ENCODE assay signal across 21 mouse cellular contexts in the genomic region with DNA sequence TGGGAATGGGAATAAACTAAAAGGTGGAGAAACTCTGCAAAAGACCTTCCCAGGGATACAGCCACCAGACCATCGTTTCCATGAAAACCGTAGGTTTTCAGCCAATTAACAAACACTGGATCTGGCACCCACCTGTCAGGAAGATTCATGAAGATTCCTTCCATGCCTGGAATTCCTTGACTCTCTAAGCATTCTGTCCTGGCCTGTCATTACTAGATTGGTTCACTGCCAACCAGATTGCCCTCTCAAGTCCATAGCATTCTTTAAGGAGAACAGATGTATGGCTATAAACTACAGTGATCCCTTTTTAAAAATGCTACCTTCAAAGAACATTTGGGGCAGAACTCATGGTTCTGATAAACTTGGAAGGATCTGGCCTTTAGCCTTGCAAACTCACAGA. TPM values are rescaled to one million over a fixed set of nuclear protein-coding genes. Genes with fewer than 3 reads are reported as not detected.
DNase-seq lines count a peak whose midpoint lies in the region.
"Had no signal": no experiment of that assay in that cellular context is flagged by ENCODE, and none has a peak within 500 bp of the region (broad histone marks: within the 10 kb centered on the region; RNA-seq: fewer than 3 reads in every experiment).

No protein-coding gene starts in this region.

- DNase-seq in embryo, embryonic 9.5 days (ENCODE audit: extremely low spot score) = peak; percentile 5
- DNase-seq in embryo, embryonic 10.5 days (ENCODE audit: low spot score) = no peak
- DNase-seq in 3T3-L1 (ENCODE audit: low read depth, low spot score) = peak; percentile 8
- DNase-seq in forelimb bud, embryonic 11.5 days (ENCODE audit: low read depth, low spot score) = peak; percentile 9
- DNase-seq in ovary, postnatal 36 days (ENCODE audit: low spot score) = no peak
- DNase-seq in left cerebral cortex, adult 8-10 months (ENCODE audit: low spot score in 2 of 2) = no peak
- DNase-seq: adrenal gland, adult 8-10 months; adrenal gland, postnatal 25 days; cerebellum, adult 11-12 months; cerebellum, adult 8-10 months; cerebellum, postnatal 10 days; cerebellum, postnatal 36 days; gastrocnemius, postnatal 10 days; gastrocnemius, postnatal 36 days; heart, adult 2 months; heart, postnatal 14 days; heart, postnatal 4 days had no signal

RNA-seq across cellular contexts. Expression of a gene that starts 12.9 kb away (rescaled TPM):
- not detected for total RNA-seq in left cerebral cortex, adult 8-10 months (2022)
- total RNA-seq: adrenal gland, adult 8-10 months; adrenal gland, postnatal 25 days; gastrocnemius, adult 18-20 months; gastrocnemius, postnatal 10 days; gastrocnemius, postnatal 36 days; granulocyte monocyte progenitor cell, adult 5-6 weeks; heart, adult 2 months; heart, postnatal 14 days; heart, postnatal 4 days; hindbrain, postnatal 0 days; MEL had no signal

RNA-seq across cellular contexts. Expression of a gene that starts 17.7 kb away (rescaled TPM):
- not detected for total RNA-seq in left cerebral cortex, adult 8-10 months (2022)
- total RNA-seq: adrenal gland, adult 8-10 months; adrenal gland, postnatal 25 days; gastrocnemius, adult 18-20 months; gastrocnemius, postnatal 10 days; gastrocnemius, postnatal 36 days; granulocyte monocyte progenitor cell, adult 5-6 weeks; heart, adult 2 months; heart, postnatal 14 days; heart, postnatal 4 days; hindbrain, postnatal 0 days; MEL had no signal

RNA-seq across cellular contexts. Expression of a gene that starts 20.4 kb away (rescaled TPM):
- total RNA-seq in left cerebral cortex, adult 8-10 months (2022) = not detected
- total RNA-seq: adrenal gland, adult 8-10 months; adrenal gland, postnatal 25 days; gastrocnemius, adult 18-20 months; gastrocnemius, postnatal 10 days; gastrocnemius, postnatal 36 days; granulocyte monocyte progenitor cell, adult 5-6 weeks; heart, adult 2 months; heart, postnatal 14 days; heart, postnatal 4 days; hindbrain, postnatal 0 days had no signal

RNA-seq across cellular contexts. Expression of a gene that starts 27.8 kb away (rescaled TPM):
- total RNA-seq in left cerebral cortex, adult 8-10 months (2022) = not detected
- total RNA-seq: adrenal gland, adult 8-10 months; adrenal gland, postnatal 25 days; gastrocnemius, adult 18-20 months; gastrocnemius, postnatal 10 days; gastrocnemius, postnatal 36 days; granulocyte monocyte progenitor cell, adult 5-6 weeks; heart, adult 2 months; heart, postnatal 14 days; heart, postnatal 4 days; MEL had no signal

RNA-seq across cellular contexts. Expression of a gene that starts 29.9 kb away (rescaled TPM):
- total RNA-seq in left cerebral cortex, adult 8-10 months (2022) = not detected
- total RNA-seq: adrenal gland, adult 8-10 months; adrenal gland, postnatal 25 days; gastrocnemius, adult 18-20 months; gastrocnemius, postnatal 10 days; gastrocnemius, postnatal 36 days; granulocyte monocyte progenitor cell, adult 5-6 weeks; heart, adult 2 months; heart, postnatal 14 days; heart, postnatal 4 days; hindbrain, postnatal 0 days; MEL had no signal

Comparison
In these comparisons a context has a peak if more than half of its experiments do, and no peak if none do; other contexts are left out.
1. DNase-seq: peak in embryo, embryonic 9.5 days (single experiment), 3T3-L1 (single experiment) and forelimb bud, embryonic 11.5 days (single experiment); none in embryo, embryonic 10.5 days (single experiment), ovary, postnatal 36 days (single experiment) and left cerebral cortex, adult 8-10 months (0 of 2).